Mouse (Mus musculus) layer of hippocampus, postnatal 36 days (tissue): ENCODE data around the gene Llph. TPM values are rescaled to one million over a fixed set of nuclear protein-coding genes. Genes with fewer than 3 reads are reported as not detected.

Experiments
- DNase-seq, 2 experiments: peaks; one replicate each; pipeline ENCODE4 v3.0.0; 2022
- total RNA-seq, 2 experiments: library from RNA; stranded (reverse); gene quantifications; 2 replicates each; pipeline ENCODE4 v1.2.3; 2021

Llph gene
- total RNA-seq, 2 experiments from 2014 or later = 16.7 to 17.9 TPM

DNA sequence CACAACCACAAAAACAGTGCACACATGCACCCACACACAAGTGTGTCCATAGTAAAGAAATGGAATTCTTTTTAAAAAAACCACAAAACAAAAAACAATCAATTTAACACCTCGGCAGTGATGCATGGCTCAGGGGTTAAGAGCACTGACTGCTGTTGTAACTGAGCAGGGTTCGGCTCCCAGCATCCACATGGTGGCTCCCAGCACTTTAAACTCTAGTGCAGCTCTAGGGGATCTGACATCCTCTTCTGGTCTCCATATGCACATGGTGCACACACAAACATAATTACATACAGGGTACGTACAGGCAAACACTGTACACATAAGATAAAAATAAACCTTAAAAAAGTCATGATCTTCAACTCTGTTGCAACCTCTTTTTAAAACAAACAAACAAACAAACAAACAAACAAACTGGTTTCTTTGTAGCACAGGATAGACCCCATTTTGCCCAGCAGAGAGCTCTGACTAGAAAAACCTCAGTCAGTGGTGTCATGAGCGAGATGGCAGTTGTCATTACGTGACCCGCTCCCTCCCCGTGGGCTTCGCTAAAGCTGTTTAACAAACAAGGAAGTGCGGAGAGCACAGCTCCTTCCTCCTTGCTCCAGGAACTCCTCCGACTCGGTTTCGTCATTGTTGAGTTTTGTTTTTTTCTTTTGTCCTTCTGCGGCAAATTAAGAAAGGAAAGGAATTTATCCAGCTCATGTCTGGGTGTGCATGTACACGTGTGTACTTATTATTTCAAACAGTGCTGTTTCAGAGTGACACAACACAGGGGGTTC is 7.1 kb upstream of the Llph start:
- DNase-seq = no peak

DNA sequence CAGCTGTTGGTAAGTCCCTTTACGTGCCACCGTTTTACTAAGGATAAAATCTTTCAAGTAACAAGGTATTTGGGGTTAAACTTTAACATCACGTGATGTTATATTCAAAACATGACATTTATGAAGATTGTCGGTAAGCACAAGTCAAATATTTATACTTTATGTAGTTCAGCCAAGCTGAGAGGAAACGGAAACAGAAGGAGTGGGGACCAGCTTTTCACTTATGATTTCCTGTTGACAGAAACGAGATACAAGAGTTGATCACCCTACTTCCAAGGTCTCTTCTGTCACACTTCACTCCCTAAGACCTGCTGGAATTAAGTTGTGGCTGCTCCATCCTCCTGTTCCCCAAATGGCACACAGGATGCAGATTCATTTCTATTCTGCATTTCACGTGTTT is 6.1 kb upstream of the Llph start:
- DNase-seq = no peak

DNA sequence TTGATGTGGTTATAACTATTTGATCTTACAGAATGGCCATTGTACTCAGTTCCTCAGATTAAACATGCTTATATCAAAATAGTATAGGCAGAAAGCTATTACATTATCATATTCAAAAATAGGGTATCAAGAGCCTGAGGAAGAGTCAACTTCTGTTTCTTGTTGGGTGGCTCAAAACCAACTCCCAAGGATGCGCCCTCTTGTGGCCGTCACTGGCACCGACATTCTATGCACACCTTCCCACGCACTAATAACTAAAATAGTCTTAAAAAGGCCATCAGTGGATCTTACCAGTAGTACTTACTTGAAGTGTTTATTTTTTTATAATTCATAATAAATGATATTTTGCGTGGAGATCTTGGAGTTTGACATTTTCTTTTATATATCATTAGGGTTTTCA is 4.8 kb downstream of the Llph start:
- DNase-seq = peak; percentile 27 to 31

DNA sequence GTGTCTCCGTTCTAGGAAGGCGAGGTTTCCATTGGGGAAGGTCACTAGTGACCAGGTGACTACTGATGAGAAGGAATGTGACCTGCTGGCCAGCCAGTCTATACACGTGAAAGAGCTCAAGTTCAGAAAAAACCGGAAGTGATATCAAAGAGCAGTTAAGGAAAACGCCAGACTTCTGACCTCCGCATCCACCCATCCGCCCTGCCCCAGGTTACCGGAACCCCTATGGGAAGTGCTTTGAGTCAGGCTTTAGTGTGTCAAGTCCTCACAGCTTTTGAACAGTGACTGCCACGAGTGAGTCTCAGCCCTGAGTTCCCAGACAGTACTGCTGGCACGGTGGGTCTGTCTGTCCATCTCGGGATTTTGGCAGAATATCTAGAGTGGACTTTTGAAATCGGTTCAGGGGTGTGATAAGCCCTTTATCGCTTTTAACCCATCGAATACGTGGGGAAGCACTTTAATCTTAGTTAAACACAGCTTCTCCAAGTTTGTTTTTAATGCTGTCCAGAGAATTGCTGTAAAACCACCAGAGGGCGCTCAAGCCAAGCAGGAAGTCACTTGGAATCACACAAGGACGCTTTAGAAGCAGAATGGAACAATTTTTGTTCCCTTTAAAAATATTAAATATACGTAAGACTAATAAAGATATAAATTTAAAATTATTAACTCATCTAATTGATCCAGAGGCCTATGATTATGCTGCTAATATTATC is 6.9 kb downstream of the Llph start:
- DNase-seq = peak in 1 of 2 experiments; percentile 34

DNA sequence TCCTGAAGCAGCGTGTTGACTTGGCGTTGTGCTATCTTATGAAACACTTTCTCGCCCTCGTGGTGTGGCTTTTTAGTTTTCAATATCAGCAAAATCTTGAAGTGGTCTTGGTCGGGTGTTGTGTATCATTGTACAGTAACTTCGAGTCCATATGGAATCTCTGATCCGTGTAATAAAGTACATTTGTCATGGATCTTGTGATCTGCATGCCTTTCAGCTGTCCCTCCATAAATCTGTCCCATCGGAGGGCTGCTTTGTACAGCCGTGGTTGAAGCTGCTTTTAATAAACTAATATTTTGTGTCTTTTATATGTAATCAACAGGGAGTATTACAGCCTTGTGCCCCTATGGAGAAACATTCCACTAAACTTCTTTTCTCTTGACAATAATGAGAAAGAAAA is 10.0 kb downstream of the Llph start:
- DNase-seq = no peak

DNA sequence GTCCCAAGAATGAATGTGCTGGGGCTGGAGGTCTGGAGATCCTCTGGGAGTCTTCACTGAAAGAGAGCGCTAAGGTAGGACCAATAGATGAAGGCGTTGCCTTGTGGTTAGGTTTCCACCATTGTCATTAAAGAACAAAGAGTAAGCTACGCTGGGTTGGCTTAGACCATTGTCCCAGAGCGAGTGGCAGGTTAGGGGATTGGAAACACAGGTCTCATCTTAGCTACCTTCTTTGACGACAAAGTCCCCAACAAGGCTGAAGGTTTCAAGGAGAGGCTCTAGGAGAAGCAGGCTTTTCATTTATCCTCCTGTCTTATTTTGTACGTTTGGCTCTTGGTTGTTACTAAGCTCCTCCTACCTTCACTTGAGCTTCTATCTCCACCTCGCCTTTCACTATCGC is 11.4 kb downstream of the Llph start:
- no peak for DNase-seq

DNA sequence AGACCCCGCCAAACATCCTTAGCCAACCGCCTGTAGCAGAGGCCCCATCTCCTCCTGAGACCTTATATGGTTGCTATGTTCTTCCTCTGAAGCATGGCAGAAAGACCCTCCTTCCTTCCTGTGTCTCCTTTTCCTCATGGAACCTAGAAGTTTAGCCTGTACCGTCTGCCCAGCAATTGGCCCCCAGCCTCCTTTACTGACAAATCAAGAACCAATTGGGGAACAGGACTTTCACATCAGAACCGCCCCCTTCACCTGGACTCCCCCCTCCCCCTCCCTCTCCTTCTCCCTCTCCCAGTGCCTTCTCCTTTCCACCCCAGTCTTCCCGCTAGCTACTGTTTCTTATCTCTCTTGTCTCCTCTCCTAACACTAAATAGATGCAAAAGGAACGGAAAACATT is 12.6 kb downstream of the Llph start:
- DNase-seq = no peak

DNA sequence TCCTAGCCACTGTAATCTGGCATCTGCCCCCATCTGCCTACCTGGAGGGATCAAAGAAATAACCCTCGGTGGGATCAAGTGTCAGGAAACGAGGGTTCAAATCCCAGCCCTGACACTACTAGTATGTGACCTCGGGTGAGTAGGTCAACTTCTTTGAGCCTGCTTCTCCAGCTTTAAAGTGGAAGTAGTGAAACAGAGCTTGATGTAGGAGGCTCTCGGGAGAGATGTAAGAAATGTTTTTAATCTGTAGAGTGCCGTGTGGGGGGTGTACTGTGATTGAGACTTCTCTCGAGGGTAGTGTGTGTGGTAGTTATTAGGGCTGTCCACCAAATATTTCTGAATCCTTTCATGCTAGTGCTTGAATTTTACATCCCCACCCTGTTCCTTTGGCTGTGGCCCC is 15.6 kb downstream of the Llph start:
- no peak for DNase-seq

DNA sequence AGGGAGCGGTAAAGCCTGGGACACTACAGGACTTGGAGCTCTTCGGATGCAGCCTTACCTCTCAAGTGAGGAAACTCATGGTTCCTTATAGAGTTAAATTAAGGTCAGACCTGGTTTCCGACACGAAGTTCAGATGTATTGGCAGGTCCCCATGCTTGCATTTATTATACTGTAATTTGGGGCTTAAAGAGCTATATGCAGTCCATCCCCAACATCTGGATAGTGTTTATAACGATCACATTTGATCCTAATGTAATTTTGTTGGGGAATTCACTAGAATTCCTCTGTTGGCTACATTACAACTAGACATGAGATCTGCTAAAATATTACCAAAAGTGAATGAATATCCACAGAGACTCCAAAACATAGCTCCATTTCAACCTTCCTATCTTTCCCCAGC is 18.8 kb downstream of the Llph start:
- no peak for DNase-seq

DNA sequence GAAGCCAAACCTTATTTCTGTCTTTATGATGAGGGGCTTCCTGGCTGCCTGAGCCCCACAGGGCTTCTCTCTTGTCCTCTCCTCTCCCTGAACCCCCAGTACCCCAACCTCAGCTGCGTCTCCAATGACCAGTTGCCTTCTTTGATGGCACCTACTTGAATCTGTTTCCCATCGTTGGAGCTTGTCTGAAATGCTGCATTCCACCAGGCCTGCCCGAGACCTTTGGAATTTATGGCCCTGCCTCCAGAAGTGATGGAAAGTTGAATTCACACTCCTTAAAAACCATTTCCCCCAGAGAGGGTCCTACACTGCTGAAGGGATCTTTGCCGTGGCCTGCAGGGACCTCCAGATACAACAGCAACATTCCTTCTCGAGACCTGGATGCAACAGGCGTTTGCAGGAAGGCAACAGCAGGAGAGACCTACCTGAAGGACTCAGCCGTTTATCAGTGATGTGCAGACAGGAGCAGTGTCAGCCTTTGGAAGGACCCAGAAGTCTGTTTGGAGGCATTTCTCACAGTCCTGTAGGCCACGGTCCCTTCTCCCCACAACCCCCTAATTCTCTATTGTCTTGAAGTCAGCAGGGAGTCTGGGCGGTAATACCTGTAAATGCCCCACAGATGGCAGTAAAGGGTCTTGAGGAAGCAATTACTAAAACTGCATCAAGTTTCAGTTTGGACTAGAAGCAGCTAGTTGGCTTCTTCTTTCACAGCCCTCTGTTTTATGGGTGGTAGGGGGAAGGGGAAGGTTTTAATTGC is 20.3 kb downstream of the Llph start:
- peak in 1 of 2 experiments; percentile 15 for DNase-seq

DNA sequence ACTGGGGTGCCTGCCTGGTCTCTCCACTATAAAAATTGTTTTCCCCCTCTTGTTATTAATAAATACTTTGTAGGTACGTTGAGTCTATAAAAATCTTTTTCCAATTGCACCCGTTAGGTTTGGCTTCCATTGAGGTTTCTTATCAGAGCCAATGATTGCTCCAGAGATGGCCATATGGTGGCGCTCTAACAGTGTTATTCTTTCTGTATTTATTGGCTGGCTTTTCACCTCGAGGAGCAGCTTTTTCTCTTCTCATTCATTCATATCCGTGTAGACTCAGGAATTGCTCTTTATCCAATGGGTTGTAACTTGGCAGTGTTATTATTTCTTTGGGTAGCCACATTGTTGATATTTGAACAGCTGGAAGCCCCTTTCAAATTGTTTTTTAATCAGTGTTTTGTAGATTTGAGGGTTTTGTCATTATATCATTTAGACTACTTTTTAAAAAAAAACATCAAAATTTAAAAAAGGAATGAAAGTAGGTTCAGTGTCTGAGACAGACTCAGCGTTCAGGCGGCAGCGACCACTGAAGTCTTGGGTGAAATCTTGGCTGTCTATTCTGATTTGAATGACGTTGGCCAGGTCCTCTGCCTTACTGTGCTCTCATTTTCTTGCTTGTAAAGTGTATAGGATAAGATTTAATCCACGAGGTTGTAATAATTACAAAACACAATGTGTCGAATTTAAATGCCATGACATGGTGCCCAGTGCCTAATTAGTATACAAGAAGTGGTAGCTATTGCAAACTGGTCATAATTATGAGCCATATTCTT is 24.2 kb downstream of the Llph start:
- DNase-seq = no peak

DNA sequence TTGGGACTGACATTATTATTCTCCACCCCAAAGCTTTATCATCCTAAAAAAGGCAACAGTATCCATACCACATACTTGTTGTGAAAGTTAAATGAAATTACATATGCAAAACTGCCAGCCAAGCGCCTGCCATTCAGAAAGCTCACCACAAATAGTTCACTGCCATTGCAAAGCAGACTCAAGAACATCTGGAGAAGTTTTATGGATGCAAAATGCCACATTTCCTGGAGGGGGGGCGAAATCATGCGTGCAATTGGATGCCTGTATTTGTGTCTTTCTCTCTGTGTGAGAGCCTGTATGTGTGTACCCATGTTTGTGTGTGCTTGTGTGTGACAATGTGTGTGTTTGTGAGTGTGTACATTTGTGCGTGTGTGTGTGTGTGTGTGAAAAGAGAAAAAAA is 24.9 kb downstream of the Llph start:
- no peak for DNase-seq

DNA sequence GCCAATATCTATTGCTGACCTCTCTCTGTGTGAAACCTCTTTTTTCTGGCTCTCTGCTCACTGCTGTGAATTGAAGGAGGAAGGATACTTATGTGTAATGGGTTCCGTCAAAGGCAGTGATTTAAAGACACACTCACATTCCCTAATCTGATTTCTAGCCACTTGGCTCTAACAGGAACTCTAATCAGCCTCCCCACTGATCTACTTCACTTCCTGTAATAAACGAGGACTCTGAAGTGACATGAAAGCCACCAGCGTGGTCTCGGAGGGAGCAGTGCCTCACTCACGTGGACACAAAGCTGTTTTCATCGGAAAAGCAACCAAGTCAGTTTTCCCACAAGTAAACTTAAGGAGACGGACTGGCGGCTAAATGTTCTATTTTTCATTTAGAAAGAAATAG is 25.9 kb downstream of the Llph start:
- DNase-seq = no peak

DNA sequence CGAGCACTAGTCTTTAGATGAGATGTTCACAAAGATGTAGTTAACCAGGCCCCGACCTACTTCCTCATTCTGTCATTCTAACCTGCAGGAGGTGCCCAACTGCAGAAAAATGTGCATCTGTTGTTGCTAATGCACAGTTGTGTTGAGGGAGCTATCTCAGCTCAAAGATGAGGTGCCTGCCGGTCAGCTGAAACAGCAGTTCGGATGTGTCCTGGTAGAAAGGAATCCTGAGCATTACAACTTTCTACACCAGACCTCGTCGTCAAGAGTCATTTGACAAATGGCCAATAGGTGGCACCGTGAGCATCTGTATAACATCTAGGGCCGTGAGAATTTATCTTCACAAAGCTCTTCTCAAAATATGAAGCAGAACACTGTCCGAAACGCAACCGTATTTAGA is 30.4 kb downstream of the Llph start:
- DNase-seq = peak in 1 of 2 experiments; percentile 30

DNA sequence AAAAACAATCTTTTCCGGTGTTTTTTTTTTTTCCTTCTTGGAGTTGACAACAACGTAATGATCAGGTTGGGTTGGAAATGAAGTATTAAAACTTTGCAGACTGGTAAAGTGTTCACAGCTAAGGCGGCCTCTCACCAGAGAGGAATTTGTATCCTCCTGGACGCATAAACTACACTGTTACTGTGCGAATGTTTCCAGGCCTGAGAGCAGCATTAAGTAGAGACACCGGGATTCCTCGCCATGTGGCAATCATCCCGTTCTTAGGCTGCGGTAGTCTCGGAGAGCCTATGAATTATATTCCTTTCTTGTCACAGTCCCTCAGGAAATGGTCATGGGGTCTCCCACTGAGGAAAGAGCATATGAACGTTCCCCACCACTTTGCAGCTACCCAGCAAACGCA is 40.9 kb downstream of the Llph start:
- no peak for DNase-seq

DNA sequence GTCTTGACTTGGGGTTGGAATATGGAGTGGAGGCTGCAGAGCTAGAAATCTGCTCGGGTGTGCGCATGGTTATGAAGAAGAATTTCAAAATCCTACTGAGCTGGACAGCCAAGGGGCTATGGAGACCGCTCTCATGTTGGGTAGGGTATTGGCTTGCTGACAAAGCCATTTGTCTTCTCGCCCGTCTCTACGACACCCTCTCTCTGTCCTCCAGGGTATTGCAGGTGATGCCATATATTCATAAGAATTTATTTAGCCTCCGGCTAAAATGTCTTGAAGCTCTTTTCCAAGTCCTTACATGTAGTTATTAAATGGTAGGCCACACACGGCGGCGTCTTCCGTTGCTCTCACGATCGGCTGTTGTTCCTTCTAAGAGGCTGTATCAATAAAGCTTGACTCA is 43.1 kb downstream of the Llph start:
- DNase-seq = no peak

DNA sequence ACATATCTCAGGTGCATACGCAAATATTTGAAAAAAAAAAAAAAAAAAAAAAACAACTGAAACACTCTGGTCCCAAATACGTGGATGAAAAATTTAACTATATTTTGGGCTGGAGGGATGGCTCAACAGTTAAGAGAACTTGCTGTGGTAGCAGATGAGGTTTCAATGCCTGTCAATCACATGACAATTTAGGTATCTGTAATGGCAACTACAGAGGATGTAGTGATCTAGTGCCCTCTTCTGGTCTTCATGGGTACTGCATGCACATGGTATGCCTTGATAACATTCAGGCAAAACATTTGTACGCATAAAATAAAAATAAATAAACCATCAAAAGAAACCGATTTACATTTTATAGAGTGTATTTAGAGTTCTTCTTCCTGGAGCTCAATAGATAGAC is 43.9 kb downstream of the Llph start:
- peak in 1 of 2 experiments; percentile 9 for DNase-seq

DNA sequence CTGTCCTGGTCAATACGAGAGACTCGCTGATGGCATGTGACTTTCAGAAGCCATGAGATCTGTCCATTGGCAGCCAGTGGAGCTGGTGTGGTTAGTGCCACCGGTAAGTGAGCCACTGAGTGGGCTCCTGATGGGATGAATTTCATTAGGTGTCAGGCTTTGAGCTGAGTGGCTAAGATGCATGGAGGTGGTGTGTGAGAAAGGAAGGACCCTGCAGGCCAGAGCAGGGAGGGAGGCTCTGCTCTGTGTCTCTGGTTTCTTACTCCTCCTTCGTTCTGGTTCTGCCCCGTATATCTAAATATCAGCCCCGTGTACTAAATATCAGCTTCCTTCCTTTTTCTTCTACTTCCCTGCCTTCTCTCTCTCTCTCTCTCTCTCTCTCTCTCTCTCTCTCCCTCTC is 44.4 kb downstream of the Llph start:
- DNase-seq = no peak

DNA sequence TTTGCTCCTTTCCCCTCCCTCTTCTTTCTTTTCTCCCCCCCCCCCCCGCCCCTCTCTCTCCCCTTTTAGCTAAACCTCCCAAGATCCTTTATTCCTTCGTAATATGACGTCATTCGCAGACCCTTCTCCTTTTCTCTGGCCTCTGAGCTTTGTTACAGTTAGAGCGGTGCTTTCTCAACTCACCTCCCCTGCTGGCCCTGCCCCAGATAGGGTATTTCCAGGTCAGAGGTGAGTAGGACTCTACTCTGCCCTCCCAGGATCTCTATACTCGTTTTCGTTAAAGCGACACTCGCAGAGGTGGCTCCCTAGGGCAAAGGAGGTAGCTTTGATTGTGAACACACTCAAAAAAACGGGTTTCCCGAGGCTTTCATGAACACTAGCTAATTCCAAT is 45.0 kb downstream of the Llph start:
- DNase-seq = no peak

DNA sequence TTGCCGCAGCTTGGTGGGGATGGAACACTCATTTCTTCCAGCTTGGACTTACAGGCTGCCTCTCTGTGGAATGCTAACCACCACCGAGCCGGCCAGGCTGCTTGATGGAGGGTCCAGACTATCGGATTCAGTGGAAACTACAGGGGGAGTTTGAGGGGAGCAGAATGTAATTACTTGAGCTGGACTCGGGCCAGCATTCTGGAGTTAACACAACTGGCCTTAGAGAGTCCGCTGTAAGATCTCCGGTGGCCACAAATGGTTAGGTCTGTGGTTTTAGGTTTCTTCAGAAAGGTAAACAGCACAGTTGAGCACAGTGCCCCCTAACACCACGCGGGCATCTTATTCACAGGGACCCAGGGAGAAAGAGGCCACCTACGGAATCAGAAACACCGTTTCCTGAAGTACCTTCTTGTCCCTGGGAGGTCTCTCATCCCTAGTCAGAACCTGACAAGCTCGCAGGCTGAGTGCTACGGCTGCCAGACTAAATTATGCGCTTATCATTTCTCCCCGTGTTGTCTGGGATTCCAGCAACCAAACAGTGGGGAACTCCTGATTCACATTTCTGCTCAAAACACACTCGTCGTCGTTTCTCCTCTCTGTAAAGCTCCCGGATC is 45.5 kb downstream of the Llph start:
- no peak for DNase-seq

DNA sequence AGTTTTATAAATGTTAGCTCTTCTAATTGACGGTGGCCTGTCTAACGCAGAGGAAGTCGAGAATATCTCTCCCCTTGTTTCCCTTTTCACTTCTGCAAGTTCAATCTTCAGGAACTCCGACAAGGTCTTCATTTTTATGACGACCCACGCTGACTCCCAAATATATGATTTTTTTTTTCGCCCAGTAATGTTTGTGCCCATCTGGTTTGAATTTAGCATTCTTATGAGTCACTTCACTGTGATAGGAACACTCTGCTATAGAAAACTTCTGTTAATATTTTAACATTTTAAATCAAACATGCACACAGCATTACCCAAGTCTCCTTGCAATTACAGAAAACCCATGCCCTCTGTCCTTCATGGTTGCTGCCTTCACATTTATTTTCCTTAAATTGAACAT is 46.5 kb downstream of the Llph start:
- no peak for DNase-seq

DNA sequence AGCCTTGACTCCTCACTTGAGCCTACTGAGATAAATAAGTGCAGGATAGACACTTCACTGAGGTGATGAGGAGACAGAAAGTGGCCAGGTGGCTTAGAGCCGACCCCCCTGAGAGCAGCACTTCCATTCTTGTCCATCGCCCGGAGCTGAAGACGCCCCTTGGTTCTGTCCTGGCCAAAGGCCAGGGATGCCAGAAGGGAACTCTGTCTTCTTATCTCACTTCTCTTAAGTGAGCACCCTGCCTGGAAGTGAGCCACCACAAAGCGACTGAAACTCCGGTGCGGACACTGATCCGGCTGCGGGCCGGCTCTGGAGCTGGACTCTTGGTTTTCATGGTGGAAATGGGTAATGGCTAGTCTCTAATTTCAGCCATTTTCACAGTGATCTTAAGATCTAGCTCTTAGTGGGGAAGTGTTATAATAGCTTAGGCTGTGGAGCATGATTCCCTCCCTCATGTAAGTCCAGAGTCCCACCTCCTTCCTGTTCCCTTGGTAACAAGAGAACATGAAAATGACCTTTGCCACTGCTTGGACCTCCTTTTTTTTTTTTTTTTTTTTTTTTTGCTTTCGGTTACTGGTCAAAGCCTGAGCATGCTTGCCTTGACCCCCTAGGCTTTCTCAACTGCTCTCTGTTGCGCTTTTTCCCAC is 52.7 kb downstream of the Llph start:
- DNase-seq = no peak
